Mouse (Mus musculus): ENCODE results near the gene Macrod2.

DNA sequence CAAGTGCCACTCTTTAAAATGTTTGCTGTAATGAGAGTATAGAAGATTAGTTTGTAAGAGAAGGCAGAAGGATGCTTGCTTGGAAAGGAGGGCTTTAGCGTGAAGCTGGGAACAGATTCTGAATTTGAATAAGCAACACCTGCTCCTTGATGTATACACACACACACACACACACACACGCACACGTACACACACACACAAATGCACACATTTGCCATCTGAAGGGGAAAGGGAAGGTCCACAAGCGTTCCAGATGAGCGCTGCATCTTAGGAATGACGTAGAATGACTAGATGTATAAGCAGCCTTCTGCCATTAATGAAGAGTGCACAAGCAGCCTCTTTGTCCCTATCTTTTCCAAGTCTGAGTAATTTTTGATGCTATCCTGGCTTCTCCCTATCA lies 1660.5 kb downstream of the Macrod2 start:
- TF ChIP-seq GATA1 (IDR thresholded peaks at IDR 0.05; ENCODE audit: borderline replicate concordance, low read length) (no peak), FLI1 (IDR thresholded peaks at IDR 0.05; ENCODE audit: low read length) (no peak)

Data from megakaryocyte, embryonic 14.5 days (primary cell).